Mouse (Mus musculus): ENCODE measurements around the gene Kremen1.

Kremen1 gene

GRCm38 (mm10) chr11:5265764-5266163 is 4.4 kb upstream of the Kremen1 start:
- DNase-seq, result no peak

- DNase-seq, result no peak
Observed at GRCm38 (mm10) chr11:5263078-5263730, 1.8 kb upstream of the Kremen1 start.

- DNase-seq, result peak; percentile 72
Observed at GRCm38 (mm10) chr11:5260942-5261459, 357 bp downstream of the Kremen1 start.

- no peak for DNase-seq
Observed at GRCm38 (mm10) chr11:5259944-5260598, 1.3 kb downstream of the Kremen1 start.

- no peak for DNase-seq
Observed at GRCm38 (mm10) chr11:5258036-5258435, 3.3 kb downstream of the Kremen1 start.

- DNase-seq, result peak; percentile 61
Observed at GRCm38 (mm10) chr11:5257151-5257862, 4.1 kb downstream of the Kremen1 start.

GRCm38 (mm10) chr11:5255509-5256014 is 5.8 kb downstream of the Kremen1 start:
- no peak for DNase-seq

GRCm38 (mm10) chr11:5254016-5254415 is 7.3 kb downstream of the Kremen1 start:
- no peak for DNase-seq

GRCm38 (mm10) chr11:5253528-5253927 is 7.8 kb downstream of the Kremen1 start:
- DNase-seq, result no peak

- DNase-seq, result no peak
Observed at GRCm38 (mm10) chr11:5252727-5253126, 8.6 kb downstream of the Kremen1 start.

- DNase-seq, result no peak
Observed at GRCm38 (mm10) chr11:5251112-5251511, 10.2 kb downstream of the Kremen1 start.

- no peak for DNase-seq
Observed at GRCm38 (mm10) chr11:5248200-5248599, 13.2 kb downstream of the Kremen1 start.

GRCm38 (mm10) chr11:5245431-5245830 is 15.9 kb downstream of the Kremen1 start:
- DNase-seq, result no peak

- no peak for DNase-seq
Observed at GRCm38 (mm10) chr11:5244749-5245130, 16.6 kb downstream of the Kremen1 start.

- DNase-seq, result peak; percentile 65
Observed at GRCm38 (mm10) chr11:5243812-5244748, 17.3 kb downstream of the Kremen1 start.

GRCm38 (mm10) chr11:5243208-5243607 is 18.1 kb downstream of the Kremen1 start:
- no peak for DNase-seq

- DNase-seq, result no peak
Observed at GRCm38 (mm10) chr11:5242158-5242557, 19.2 kb downstream of the Kremen1 start.

- DNase-seq, result no peak
Observed at GRCm38 (mm10) chr11:5239706-5240690, 21.4 kb downstream of the Kremen1 start.

GRCm38 (mm10) chr11:5219910-5220447 is 41.4 kb downstream of the Kremen1 start:
- DNase-seq, result no peak

- no peak for DNase-seq
Observed at GRCm38 (mm10) chr11:5219371-5219770, 42.0 kb downstream of the Kremen1 start.

All from kidney, postnatal 14 days (tissue).